Mouse (Mus musculus) erythroblast, embryonic 14.5 days (primary cell): ENCODE data around the gene Limk2. TPM values are rescaled to one million over a fixed set of nuclear protein-coding genes. Genes with fewer than 3 reads are reported as not detected.

Experiments
- H3K27me3 ChIP-seq: 2 replicates; pipeline ENCODE4 v1.6.1; 2012; ENCODE audit warnings: inconsistent platforms; ENCODE audit not compliant: control insufficient read depth
- H3K36me3 ChIP-seq: 2 replicates; pipeline ENCODE4 v1.6.1; 2012; ENCODE audit warnings: mild to moderate bottlenecking, inconsistent platforms; ENCODE audit not compliant: control insufficient read depth
- H3K4me1 ChIP-seq: 2 replicates; pipeline ENCODE4 v1.6.1; 2012; ENCODE audit warnings: inconsistent platforms; ENCODE audit not compliant: control insufficient read depth
- H3K4me3 ChIP-seq: replicated peaks from 2 replicates; pipeline ENCODE3; 2012; ENCODE audit warnings: moderate library complexity, mild to moderate bottlenecking, inconsistent platforms
- H3K9me3 ChIP-seq: 2 replicates; pipeline ENCODE4 v1.6.1; 2012; ENCODE audit warnings: low read length, inconsistent platforms, mixed read lengths; ENCODE audit not compliant: control insufficient read depth
- GATA1 ChIP-seq: IDR thresholded peaks from 2 replicates; pipeline ENCODE4 v1.6.1; 2012; ENCODE audit warnings: low read length, inconsistent platforms, mixed read lengths
- TAL1 ChIP-seq: IDR thresholded peaks from 3 replicates; pipeline ENCODE4 v1.6.1; 2012; ENCODE audit warnings: low read length, inconsistent platforms, mixed read lengths
- polyA plus RNA-seq: library from polyadenylated mRNA; stranded (reverse); fragments of >175 nt; gene quantifications from 2 replicates; pipeline ENCODE4 v1.2.3, GENCODE M21; 2012

Limk2 gene
- polyA plus RNA-seq, 1 experiment = 1.4 TPM

- Histone ChIP-seq H3K4me3 (no peak overlapping the region), H3K4me1 (peaks cover 27% of the 10 kb centered on the region), H3K36me3 (peaks cover 35% of the 10 kb centered on the region), H3K27me3 (no peaks in the 10 kb centered on the region), H3K9me3 (no peaks in the 10 kb centered on the region)
- TF ChIP-seq GATA1 (no peak), TAL1 (no peak)
Observed at GRCm38 (mm10) chr11:3314148-3314547, 94.8 kb downstream of the Limk2 start.

GRCm38 (mm10) chr11:3313294-3313693 is 95.7 kb downstream of the Limk2 start:
- Histone ChIP-seq H3K9me3 (no peaks in the 10 kb centered on the region), H3K4me3 (no peak overlapping the region), H3K27me3 (no peaks in the 10 kb centered on the region), H3K36me3 (peaks cover 44% of the 10 kb centered on the region), H3K4me1 (peaks cover 27% of the 10 kb centered on the region)
- TF ChIP-seq TAL1 (no peak), GATA1 (no peak)

DNA sequence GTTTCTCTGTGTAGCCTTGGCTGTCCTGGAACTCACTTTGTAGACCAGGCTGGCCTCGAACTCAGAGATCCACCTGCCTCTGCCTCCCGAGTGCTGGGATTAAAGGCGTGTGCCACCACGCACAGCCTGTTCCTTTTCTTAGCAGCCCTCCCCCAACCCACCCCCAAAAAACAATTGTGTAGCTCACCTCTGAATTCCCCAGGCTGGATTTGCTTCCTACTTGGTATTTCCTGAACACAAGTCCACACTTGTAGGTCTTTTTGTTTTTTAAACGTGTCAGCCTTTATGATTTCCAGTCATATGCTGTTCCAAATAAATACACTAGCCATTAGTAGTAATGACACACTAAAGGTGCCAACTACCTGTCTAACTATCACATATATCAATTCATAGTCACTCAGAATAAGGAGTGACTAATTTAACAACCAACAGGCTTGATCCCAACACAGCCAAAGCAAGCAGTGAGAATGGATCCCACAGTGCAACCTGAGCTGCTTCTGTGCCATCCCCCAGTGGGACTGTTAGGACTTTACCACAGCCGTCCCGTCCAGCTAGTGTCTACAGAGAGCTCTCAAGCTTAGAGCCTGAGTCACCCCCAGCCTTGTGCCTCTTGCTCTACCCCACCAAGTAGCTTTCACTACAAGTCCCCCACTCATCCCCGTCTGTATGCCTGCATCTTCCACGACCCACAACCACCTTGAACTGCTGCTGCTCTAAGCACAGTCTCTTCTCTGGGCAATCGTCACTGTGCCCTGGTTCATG is 97.2 kb downstream of the Limk2 start:
- H3K4me3 ChIP-seq = no peak overlapping the region
- H3K4me1 ChIP-seq = peaks cover 27% of the 10 kb centered on the region
- no peaks in the 10 kb centered on the region for H3K27me3 ChIP-seq
- peaks cover 59% of the 10 kb centered on the region for H3K36me3 ChIP-seq
- TF ChIP-seq GATA1 (no peak), TAL1 (no peak)
- H3K9me3 ChIP-seq = no peaks in the 10 kb centered on the region

DNA sequence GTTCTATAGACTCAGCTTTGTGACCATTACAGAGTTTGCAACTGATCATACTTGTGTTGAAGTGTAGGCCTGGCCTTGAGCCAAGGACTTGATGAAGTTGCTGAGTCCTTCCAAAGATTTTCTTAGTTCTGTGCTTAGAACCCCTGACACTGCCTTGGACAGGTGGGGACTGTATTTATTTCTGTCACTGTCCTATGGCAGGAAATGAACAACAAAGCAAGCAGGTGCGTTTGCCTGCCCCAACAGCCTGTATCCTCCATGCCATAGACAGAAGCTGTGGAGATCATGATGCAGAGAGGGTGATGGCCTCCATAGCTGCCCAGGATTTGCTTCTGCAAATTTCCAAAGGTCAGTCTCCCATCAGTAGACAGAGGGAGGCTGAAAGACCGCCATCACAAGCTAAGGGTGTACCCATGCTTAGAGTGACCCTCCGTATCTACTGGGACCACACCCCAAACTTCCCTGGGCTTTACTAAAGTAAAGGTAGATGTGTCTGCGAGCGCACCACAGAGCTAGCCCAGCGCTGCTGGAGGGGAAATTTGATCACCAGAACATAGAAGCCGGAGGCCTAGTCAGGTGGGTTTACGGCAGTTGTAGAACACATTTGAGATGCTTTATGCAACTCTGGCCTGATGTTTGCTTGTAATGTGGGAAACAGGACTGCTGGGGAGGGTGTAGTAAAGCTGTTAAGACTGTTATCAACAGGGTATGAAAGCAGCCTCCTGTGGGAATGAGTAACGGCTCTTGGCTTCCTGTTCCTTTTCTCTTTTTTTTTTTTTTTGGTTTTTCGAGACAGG is 98.0 kb downstream of the Limk2 start:
- peaks cover 67% of the 10 kb centered on the region for H3K36me3 ChIP-seq
- no peak for TF ChIP-seq GATA1
- TF ChIP-seq TAL1 = no peak
- H3K4me3 ChIP-seq = no peak overlapping the region
- H3K4me1 ChIP-seq = peaks cover 27% of the 10 kb centered on the region
- H3K9me3 ChIP-seq = no peaks in the 10 kb centered on the region
- no peaks in the 10 kb centered on the region for H3K27me3 ChIP-seq

- Histone ChIP-seq H3K4me1 (peaks cover 27% of the 10 kb centered on the region), H3K9me3 (no peaks in the 10 kb centered on the region), H3K4me3 (no peak overlapping the region), H3K27me3 (no peaks in the 10 kb centered on the region), H3K36me3 (peaks cover 78% of the 10 kb centered on the region)
- TF ChIP-seq GATA1 (no peak), TAL1 (no peak)
Observed at GRCm38 (mm10) chr11:3309884-3310283, 99.1 kb downstream of the Limk2 start.

DNA sequence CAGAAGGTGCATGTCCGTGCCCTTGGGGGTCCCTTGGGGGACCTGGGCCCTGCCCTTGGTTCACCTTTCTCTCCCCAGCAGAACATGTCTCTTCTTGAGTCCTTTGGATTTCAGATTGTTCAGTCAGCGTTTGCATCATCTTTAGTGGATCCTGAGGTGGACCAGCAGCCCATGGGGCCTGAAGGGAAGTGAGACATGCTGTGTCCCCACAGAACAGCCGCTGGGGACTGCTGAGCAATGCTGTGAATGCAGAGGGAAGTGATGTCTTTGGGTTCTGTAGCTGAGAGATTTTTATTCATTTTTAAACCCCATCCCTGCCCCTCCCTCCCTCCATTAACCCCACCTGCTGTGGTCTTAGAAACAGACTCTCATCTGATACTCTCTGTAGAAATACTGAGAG is 101.1 kb downstream of the Limk2 start:
- TF ChIP-seq TAL1 = no peak
- no peak for TF ChIP-seq GATA1
- Histone ChIP-seq H3K4me3 (no peak overlapping the region), H3K27me3 (no peaks in the 10 kb centered on the region), H3K9me3 (no peaks in the 10 kb centered on the region), H3K36me3 (peaks cover 91% of the 10 kb centered on the region), H3K4me1 (peaks cover 13% of the 10 kb centered on the region)

DNA sequence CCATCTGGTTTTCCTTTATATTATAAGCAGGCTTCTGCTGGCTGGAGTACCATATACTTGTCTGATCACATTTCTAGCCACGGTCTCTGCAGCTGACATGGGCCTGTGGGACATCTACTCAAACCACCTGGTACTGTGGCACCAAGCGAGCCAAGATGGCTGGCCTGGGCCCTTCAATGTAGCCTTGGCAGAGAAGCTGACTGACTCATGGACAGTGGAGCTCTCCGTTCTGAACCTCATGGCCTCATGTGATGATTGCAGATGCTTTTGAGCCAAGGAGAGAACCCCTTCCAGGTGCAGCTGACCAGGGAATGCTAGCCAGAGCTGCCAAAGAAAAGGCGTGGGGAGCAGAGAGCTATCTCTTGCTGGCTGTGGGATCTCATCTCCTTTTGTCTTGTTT is 103.2 kb downstream of the Limk2 start:
- H3K27me3 ChIP-seq = no peaks in the 10 kb centered on the region
- no peak for TF ChIP-seq TAL1
- H3K4me1 ChIP-seq = peaks cover 2% of the 10 kb centered on the region
- H3K36me3 ChIP-seq = peaks cover 96% of the 10 kb centered on the region
- H3K9me3 ChIP-seq = no peaks in the 10 kb centered on the region
- H3K4me3 ChIP-seq = no peak overlapping the region

DNA sequence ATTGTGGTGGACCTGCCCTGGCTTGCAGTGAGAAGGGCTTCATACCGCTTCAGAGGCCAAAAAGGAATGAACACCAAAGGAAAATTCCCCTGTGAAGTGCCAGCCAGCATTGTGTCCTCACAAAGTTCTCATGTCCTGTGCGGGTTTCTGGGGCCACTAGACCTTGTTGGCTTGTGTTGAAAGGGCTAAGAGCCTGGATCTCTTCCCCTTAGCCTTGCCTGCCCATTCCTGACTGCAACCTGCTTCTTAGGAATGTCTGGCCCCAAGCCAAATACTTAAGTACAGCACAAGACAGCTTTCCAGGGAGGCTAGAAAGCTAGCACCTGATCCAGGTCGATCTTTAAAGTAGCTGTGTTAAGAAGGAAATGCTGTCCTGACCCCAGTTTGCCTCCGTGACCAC is 106.2 kb downstream of the Limk2 start:
- Histone ChIP-seq H3K27me3 (no peaks in the 10 kb centered on the region), H3K4me3 (no peak overlapping the region), H3K36me3 (peaks cover 95% of the 10 kb centered on the region), H3K9me3 (no peaks in the 10 kb centered on the region), H3K4me1 (no peaks in the 10 kb centered on the region)
- no peak for TF ChIP-seq TAL1
- TF ChIP-seq GATA1 = no peak

GRCm38 (mm10) chr11:3302385-3302784 is 106.6 kb downstream of the Limk2 start:
- Histone ChIP-seq H3K4me1 (no peaks in the 10 kb centered on the region; the same call in 1 of the 2 replicates), H3K9me3 (no peaks in the 10 kb centered on the region), H3K4me3 (no peak overlapping the region), H3K36me3 (peaks cover 95% of the 10 kb centered on the region), H3K27me3 (no peaks in the 10 kb centered on the region)
- TF ChIP-seq GATA1 (no peak), TAL1 (no peak)
